Mouse (Mus musculus): ENCODE results near the gene Pik3c2a. TPM values are rescaled to one million over a fixed set of nuclear protein-coding genes. Genes with fewer than 3 reads are reported as not detected.

Pik3c2a gene
- polyA plus RNA-seq, 1 experiment from 2014 or later, result 22.3 TPM

DNA sequence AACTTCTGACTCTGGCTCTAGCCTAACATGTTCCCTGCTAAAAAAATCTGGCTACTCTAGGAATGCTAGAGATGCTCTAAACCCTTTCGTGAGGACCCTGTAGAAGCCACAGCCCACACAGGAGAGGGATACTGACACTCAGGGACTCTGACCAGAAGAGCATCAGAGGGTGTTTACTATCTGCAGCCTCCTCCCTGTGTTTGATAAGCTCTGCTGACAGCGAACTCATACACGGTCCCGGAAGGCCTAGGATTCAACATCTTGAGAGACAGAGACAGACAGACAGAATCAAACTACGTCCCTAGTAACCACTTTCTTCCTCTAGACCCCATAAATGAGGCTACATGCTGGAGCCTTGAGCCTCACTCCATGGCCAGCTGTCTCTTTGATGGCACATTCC lies 155.3 kb downstream of the Pik3c2a start:
- Histone ChIP-seq H3K9ac (no peak overlapping the region), H3K4me1 (replicated peaks) (peaks cover 65% of the 10 kb centered on the region), H3K9me3 (no peaks in the 10 kb centered on the region), H3K4me3 (replicated peaks) (no peak overlapping the region), H3K36me3 (no peaks in the 10 kb centered on the region), H3K4me2 (replicated peaks) (no peak overlapping the region), H3K27ac (peak overlapping the region; percentile 54; the same call in 1 of the 2 replicates), H3K27me3 (replicated peaks) (no peaks in the 10 kb centered on the region)
- WGBS, result 49% methylated on average over 5 of the region's 5 CpGs
- ATAC-seq, result no peak

Other genes starting within 250 kb of the Pik3c2a start
- 21.1 and 21.4 TPM in 2 replicates for gene Plekha7, start 135.1 kb downstream of the Pik3c2a start, polyA plus RNA-seq (2015; fragmentation: Nextera tagmentation; extraction: Ambion mirVana)
- 829 and 865 TPM in 2 replicates for gene Rps13, start 109.3 kb downstream of the Pik3c2a start, polyA plus RNA-seq (2015; fragmentation: Nextera tagmentation; extraction: Ambion mirVana)
- gene Nucb2, start 60.9 kb upstream of the Pik3c2a start, polyA plus RNA-seq (2015; fragmentation: Nextera tagmentation; extraction: Ambion mirVana), result 17.0 and 21.0 TPM in 2 replicates

All from intestine, embryonic 15.5 days (tissue).